Mouse (Mus musculus): Measurements from ENCODE around the gene Efnb1.

GRCm38 (mm10) chrX:99154358-99154757 lies 18.4 kb downstream of the Efnb1 start:
- TF ChIP-seq EP300 (optimal IDR thresholded peaks at IDR 0.05) (no peak), CTCF (IDR thresholded peaks at IDR 0.05; ENCODE audit: low read depth) (no peak)
